Mouse (Mus musculus) MEL (cell line): ENCODE data around the gene Pqbp1.

Experiments
- EP300 ChIP-seq, 2 experiments: IDR thresholded peaks; 2 replicates each; pipeline ENCODE4 v1.6.1; 2011; ENCODE audit warnings: improper control_type of control experiment in 2 of 2, low read length in 2 of 2, low read depth in 1 of 2, mild to moderate bottlenecking in 1 of 2
- ETS1 ChIP-seq: IDR thresholded peaks from 2 replicates; pipeline ENCODE4 v1.6.1; 2012; ENCODE audit warnings: low read depth, mild to moderate bottlenecking, inconsistent platforms, low read length, improper control_type of control experiment, moderate library complexity
- POLR2A ChIP-seq, 2 experiments: IDR thresholded peaks; 2 replicates each; pipeline ENCODE4 v1.6.1; 2011 to 2012; ENCODE audit warnings: low read length in 2 of 2, mild to moderate bottlenecking in 2 of 2, control low read depth in 1 of 2, improper control_type of control experiment in 1 of 2, low read depth in 1 of 2, moderate library complexity in 1 of 2; ENCODE audit not compliant: control insufficient read depth in 1 of 2, insufficient read depth in 1 of 2, poor library complexity in 1 of 2

DNA sequence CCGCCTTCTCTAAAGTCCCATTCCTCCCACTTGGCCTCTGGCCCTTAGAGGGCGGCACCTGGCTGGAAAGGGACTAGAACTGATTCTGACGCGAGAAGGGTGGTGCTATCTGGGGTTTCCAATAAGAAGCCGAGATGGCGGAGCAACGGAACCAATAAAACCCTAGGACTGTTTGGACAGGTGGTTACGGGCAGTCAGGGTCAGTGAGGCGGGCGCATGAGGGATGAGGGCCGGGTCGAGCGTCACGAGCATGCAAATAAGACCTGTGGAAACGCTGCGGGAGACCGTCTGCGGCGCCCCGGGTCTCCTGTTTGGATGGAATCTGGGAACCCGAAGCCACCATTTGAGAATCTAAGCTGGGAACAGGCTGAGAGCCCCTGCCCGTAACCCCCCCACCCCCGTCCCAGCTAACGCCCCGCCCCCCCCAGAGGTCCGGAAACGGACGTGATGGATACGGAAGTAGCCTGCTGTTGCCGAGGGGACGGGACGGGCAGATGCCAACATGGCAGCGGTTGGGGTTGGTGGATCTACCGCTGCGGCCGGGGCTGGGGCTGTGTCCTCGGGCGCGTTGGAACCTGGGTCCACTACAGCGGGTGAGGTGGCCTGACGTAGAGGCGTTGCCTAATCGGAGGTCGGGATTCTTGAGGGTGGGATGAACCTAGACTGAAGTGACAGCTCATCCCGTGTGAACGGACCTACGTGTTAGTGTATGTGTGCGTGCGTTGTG is 15.1 kb downstream of the Pqbp1 start, which contains the start of gene Slc35a2:
- TF ChIP-seq POLR2A (IDR thresholded peaks at IDR 0.05; ENCODE audit: control insufficient read depth in 1 of 2, insufficient read depth in 1 of 2, low read depth in 1 of 2, low read length in 2 of 2, poor library complexity in 1 of 2) (peak; percentile 63 to 78; a peak in 3 of 4 replicates), ETS1 (no peak), EP300 (IDR thresholded peaks at IDR 0.05; ENCODE audit: low read depth in 1 of 2, low read length in 2 of 2) (no peak)
